Mouse (Mus musculus) forebrain, embryonic 16.5 days (tissue): ENCODE results near the gene Lhx6. TPM values are rescaled to one million over a fixed set of nuclear protein-coding genes. Genes with fewer than 3 reads are reported as not detected.
A peak's percentile ranks its signal among the peaks of the same experiment; 100 is the strongest.
"Not testable (repeated sequence)": the region's sequence is repeated elsewhere in the genome, so short reads cannot be mapped to it uniquely, and the experiment has no call there.

Source experiments
- ATAC-seq: fragments of 200-750 bp; cut with Nextera tagmentation; 2 replicates; pipeline ENCODE4 v1.8.0; 2017; ENCODE audit warnings: mild to moderate bottlenecking, moderate library complexity
- H3K27ac ChIP-seq: fragments of 300-500 bp; sonication (generic); 2 replicates; pipeline ENCODE4 v1.5.1; 2014; ENCODE audit warnings: low read length, control low read depth
- H3K27me3 ChIP-seq: fragments of 300-500 bp; sonication (generic); replicated peaks from 2 replicates; pipeline ENCODE4 v1.6.1; 2014; ENCODE audit warnings: low read length; ENCODE audit not compliant: control insufficient read depth, insufficient read depth
- H3K36me3 ChIP-seq: fragments of 300-500 bp; sonication (generic); 2 replicates; pipeline ENCODE4 v1.6.1; 2014; ENCODE audit not compliant: control insufficient read depth, insufficient read depth
- H3K4me1 ChIP-seq: fragments of 300-500 bp; sonication (generic); replicated peaks from 2 replicates; pipeline ENCODE4 v1.6.1; 2014; ENCODE audit warnings: low read length; ENCODE audit not compliant: control insufficient read depth, insufficient read depth
- H3K4me2 ChIP-seq: fragments of 300-500 bp; sonication (generic); 2 replicates; pipeline ENCODE4 v1.6.1; 2014; ENCODE audit warnings: mild to moderate bottlenecking, low read length, control low read depth
- H3K4me3 ChIP-seq: fragments of 300-500 bp; sonication (generic); replicated peaks from 2 replicates; pipeline ENCODE4 v1.5.1; 2014; ENCODE audit warnings: mild to moderate bottlenecking, low read length, control low read depth
- H3K9ac ChIP-seq: fragments of 300-500 bp; sonication (generic); replicated peaks from 2 replicates; pipeline ENCODE4 v1.6.1; 2014; ENCODE audit warnings: low read depth, low read length, control low read depth
- H3K9me3 ChIP-seq: fragments of 300-500 bp; sonication (generic); 2 replicates; pipeline ENCODE4 v1.6.1; 2016; ENCODE audit warnings: low read length; ENCODE audit not compliant: control insufficient read depth
- WGBS: fragments of 180-500 bp; shearing (Covaris S2); extraction: QIAGEN DNeasy Blood & Tissue Kit; methylation state at CpG from one replicate; pipeline ENCODE4 v1.1.7; 2014; 5-methylcytosine and 5-hydroxymethylcytosine counted together
- polyA plus RNA-seq: library from polyadenylated mRNA; unstranded; fragments of >200 nt; fragmentation: Nextera tagmentation; extraction: Ambion mirVana; gene quantifications from 2 replicates; pipeline ENCODE4 v1.2.1, GENCODE M21; 2015

Lhx6 gene
- polyA plus RNA-seq = 37.0 and 48.1 TPM in 2 replicates

- H3K9me3 ChIP-seq = no peaks in the 10 kb centered on the region
- H3K4me2 ChIP-seq = peak within 1 kb of the TSS; percentile 57
- peak; percentile 37 for ATAC-seq
- H3K27ac ChIP-seq = peak within 1 kb of the TSS; percentile 87
- peak within 1 kb of the TSS; percentile 51 for H3K9ac ChIP-seq
- H3K27me3 ChIP-seq = peaks cover 57% of the 10 kb centered on the region
- H3K4me1 ChIP-seq = peaks cover 34% of the 10 kb centered on the region
- under 1% methylated on average over 55 of the region's 58 CpGs for WGBS
- H3K36me3 ChIP-seq = no peaks in the 10 kb centered on the region
- peak within 1 kb of the TSS; percentile 44 for H3K4me3 ChIP-seq
Observed at GRCm38 (mm10) chr2:36104956-36105741, at the start of gene Lhx6. Gene Lhx6, minus strand, starts transcription at chr2:36105408.

GRCm38 (mm10) chr2:36152401-36152800, 47.2 kb upstream of the Lhx6 start:
- not testable (repeated sequence) for H3K4me2 ChIP-seq, H3K27me3 ChIP-seq, H3K4me1 ChIP-seq, ATAC-seq, H3K27ac ChIP-seq, H3K36me3 ChIP-seq, H3K9me3 ChIP-seq, H3K4me3 ChIP-seq, H3K9ac ChIP-seq
- 92% methylated on average over 4 of the region's 4 CpGs for WGBS

GRCm38 (mm10) chr2:36148876-36149365, 43.7 kb upstream of the Lhx6 start:
- no peak overlapping the region for H3K4me2 ChIP-seq
- WGBS = 93% methylated on average over 7 of the region's 7 CpGs
- H3K9ac ChIP-seq = no peak overlapping the region
- H3K27ac ChIP-seq = no peak overlapping the region
- no peaks in the 10 kb centered on the region for H3K9me3 ChIP-seq
- no peak for ATAC-seq
- H3K36me3 ChIP-seq = peaks cover 2% of the 10 kb centered on the region; the same call in 1 of the 2 replicates
- H3K4me1 ChIP-seq = no peaks in the 10 kb centered on the region
- no peak overlapping the region for H3K4me3 ChIP-seq
- H3K27me3 ChIP-seq = no peaks in the 10 kb centered on the region

GRCm38 (mm10) chr2:36139096-36139495, 33.9 kb upstream of the Lhx6 start:
- Histone ChIP-seq H3K4me3 (no peak overlapping the region), H3K4me2 (no peak overlapping the region), H3K4me1 (peaks cover 15% of the 10 kb centered on the region), H3K9ac (no peak overlapping the region), H3K9me3 (no peaks in the 10 kb centered on the region), H3K27ac (no peak overlapping the region), H3K27me3 (no peaks in the 10 kb centered on the region), H3K36me3 (peaks cover 2% of the 10 kb centered on the region)
- ATAC-seq = no peak
- WGBS = 80% methylated on average over 2 of the region's 2 CpGs

- Histone ChIP-seq H3K36me3 (peaks cover 19% of the 10 kb centered on the region), H3K9ac (peak within 1 kb of the TSS; percentile 84), H3K9me3 (no peaks in the 10 kb centered on the region), H3K4me3 (peak within 1 kb of the TSS; percentile 78), H3K27ac (peak within 1 kb of the TSS; percentile 70; the same call in 1 of the 2 replicates), H3K27me3 (no peaks in the 10 kb centered on the region), H3K4me1 (peaks cover 15% of the 10 kb centered on the region), H3K4me2 (peak within 1 kb of the TSS; percentile 77)
- peak; percentile 97 for ATAC-seq
- under 1% methylated on average over 50 of the region's 50 CpGs for WGBS
Observed at GRCm38 (mm10) chr2:36136300-36136941, 31.2 kb upstream of the Lhx6 start, which contains the start of the genes Mrrf and Rbm18. Gene Mrrf, plus strand, starts transcription at chr2:36136389. Gene Rbm18, minus strand, starts transcription at chr2:36136773.

GRCm38 (mm10) chr2:36135887-36136286, 30.7 kb upstream of the Lhx6 start:
- ATAC-seq = no peak
- H3K4me3 ChIP-seq = peak overlapping the region; percentile 78
- peak overlapping the region; percentile 67 for H3K4me2 ChIP-seq
- H3K27ac ChIP-seq = no peak overlapping the region; the same call in 1 of the 2 replicates
- peak overlapping the region; percentile 84 for H3K9ac ChIP-seq
- peaks cover 15% of the 10 kb centered on the region for H3K4me1 ChIP-seq
- no peaks in the 10 kb centered on the region for H3K27me3 ChIP-seq
- under 1% methylated on average over 4 of the region's 4 CpGs for WGBS
- H3K9me3 ChIP-seq = no peaks in the 10 kb centered on the region
- peaks cover 23% of the 10 kb centered on the region for H3K36me3 ChIP-seq

- Histone ChIP-seq H3K27ac (no peak overlapping the region), H3K4me3 (no peak overlapping the region), H3K9ac (no peak overlapping the region), H3K4me2 (no peak overlapping the region), H3K4me1 (no peaks in the 10 kb centered on the region), H3K9me3 (no peaks in the 10 kb centered on the region), H3K27me3 (no peaks in the 10 kb centered on the region), H3K36me3 (peaks cover 38% of the 10 kb centered on the region)
- 79% methylated on average over 3 of the region's 3 CpGs for WGBS
- ATAC-seq = no peak
Observed at GRCm38 (mm10) chr2:36129051-36129450, 23.8 kb upstream of the Lhx6 start.

GRCm38 (mm10) chr2:36127973-36128372, 22.8 kb upstream of the Lhx6 start:
- Histone ChIP-seq H3K4me3 (no peak overlapping the region), H3K4me2 (no peak overlapping the region), H3K27ac (no peak overlapping the region), H3K9me3 (no peaks in the 10 kb centered on the region), H3K9ac (no peak overlapping the region), H3K4me1 (no peaks in the 10 kb centered on the region), H3K36me3 (peaks cover 32% of the 10 kb centered on the region), H3K27me3 (no peaks in the 10 kb centered on the region)
- ATAC-seq = no peak
- 83% methylated on average over 4 of the region's 4 CpGs for WGBS

- Histone ChIP-seq H3K27me3 (no peaks in the 10 kb centered on the region), H3K4me1 (no peaks in the 10 kb centered on the region), H3K9me3 (no peaks in the 10 kb centered on the region), H3K4me3 (no peak overlapping the region), H3K4me2 (no peak overlapping the region), H3K27ac (no peak overlapping the region), H3K36me3 (peaks cover 30% of the 10 kb centered on the region), H3K9ac (no peak overlapping the region)
- WGBS = 95% methylated on average over 9 of the region's 9 CpGs
- no peak for ATAC-seq
Observed at GRCm38 (mm10) chr2:36126795-36127429, 21.7 kb upstream of the Lhx6 start.
